ENCODE assay signal across 8 mouse cellular contexts in genomic region chr6:42323371-42324066, GRCm38 (mm10). TPM values are rescaled to one million over a fixed set of nuclear protein-coding genes. Genes with fewer than 3 reads are reported as not detected.
DNase-seq lines count a peak whose midpoint lies in the region; ATAC-seq and TF ChIP-seq lines count a peak whose summit lies in the region.

No protein-coding gene starts in this region.

- intact Hi-C loops in left cerebral cortex, postnatal 14 days (cut with DNase I): loop anchor here (2.0 to 10.0 kb wide), 4 partner anchors 25 to 261 kb away; partner anchors contain the start of gene Zyx

- peak overlapping the region; percentile 42 for H3K4me3 ChIP-seq in kidney, postnatal 0 days (replicated peaks; ENCODE audit: low read depth, low read length)
- H3K4me3 ChIP-seq in forebrain, postnatal 0 days (ENCODE audit: low read depth, low read length): peak overlapping the region; percentile 82
- H3K4me3 ChIP-seq in midbrain, embryonic 13.5 days (replicated peaks): peak overlapping the region; percentile 75

- H3K9ac ChIP-seq in kidney, postnatal 0 days (ENCODE audit: low read depth, low read length): no peak overlapping the region
- peak overlapping the region; percentile 82 for H3K9ac ChIP-seq in forebrain, postnatal 0 days
- peak overlapping the region; percentile 90 for H3K9ac ChIP-seq in midbrain, embryonic 13.5 days (replicated peaks)

- no peak for TF ChIP-seq CTCF in kidney, postnatal 0 days (IDR thresholded peaks at IDR 0.05; ENCODE audit: low read depth)
- peak; percentile 22; the same call in 1 of the 2 replicates for TF ChIP-seq CTCF in forebrain, postnatal 0 days (IDR thresholded peaks at IDR 0.05; ENCODE audit: low read depth)

- ATAC-seq in kidney, postnatal 0 days (replicated peaks; ENCODE audit: low FRiP score, low read depth): 0 out of 2 replicates have a peak, but pooled peaks have one; percentile 15
- peak; percentile 44 for ATAC-seq in forebrain, postnatal 0 days
- peak; percentile 59 for ATAC-seq in midbrain, embryonic 13.5 days

- H3K4me2 ChIP-seq in kidney, postnatal 0 days (ENCODE audit: low read length): peak overlapping the region; percentile 89
- H3K4me2 ChIP-seq in forebrain, postnatal 0 days (ENCODE audit: low read depth): peak overlapping the region; percentile 88
- H3K4me2 ChIP-seq in midbrain, embryonic 13.5 days (replicated peaks): peak overlapping the region; percentile 89

- peaks cover 6% of the 10 kb centered on the region; the same call in 1 of the 2 replicates for H3K4me1 ChIP-seq in kidney, postnatal 0 days (replicated peaks; ENCODE audit: insufficient read depth, low read length)
- H3K4me1 ChIP-seq in forebrain, postnatal 0 days (ENCODE audit: insufficient read depth): no peaks in the 10 kb centered on the region
- H3K4me1 ChIP-seq in midbrain, embryonic 13.5 days (replicated peaks): peaks cover 34% of the 10 kb centered on the region

- H3K27me3 ChIP-seq in kidney, postnatal 0 days (ENCODE audit: insufficient read depth, low read length): peaks cover 15% of the 10 kb centered on the region; the same call in 1 of the 2 replicates
- no peaks in the 10 kb centered on the region for H3K27me3 ChIP-seq in forebrain, postnatal 0 days (ENCODE audit: insufficient read depth, low read length)
- no peaks in the 10 kb centered on the region for H3K27me3 ChIP-seq in midbrain, embryonic 13.5 days

- H3K27ac ChIP-seq in kidney, postnatal 0 days: no peak overlapping the region
- peak overlapping the region; percentile 80 for H3K27ac ChIP-seq in forebrain, postnatal 0 days (ENCODE audit: low read depth, low read length)
- H3K27ac ChIP-seq in midbrain, embryonic 13.5 days: peak overlapping the region; percentile 91

- H3K36me3 ChIP-seq in kidney, postnatal 0 days (ENCODE audit: insufficient read depth, low read length): no peaks in the 10 kb centered on the region
- H3K36me3 ChIP-seq in forebrain, postnatal 0 days (ENCODE audit: insufficient read depth): peaks cover 7% of the 10 kb centered on the region
- peaks cover 19% of the 10 kb centered on the region for H3K36me3 ChIP-seq in midbrain, embryonic 13.5 days

- no peak for DNase-seq in kidney, postnatal 0 days (ENCODE audit: low spot score)
- no peak for DNase-seq in kidney, postnatal 10 days
- peak; percentile 47 for DNase-seq in cerebellum, adult 8-10 months
- peak; percentile 60 for DNase-seq in forebrain, postnatal 0 days
- DNase-seq in adrenal gland, postnatal 36 days: no peak
- no peak for DNase-seq in left cerebral cortex, postnatal 14 days (ENCODE audit: low spot score in 2 of 2)
- DNase-seq in spleen, postnatal 36 days (ENCODE audit: low spot score in 2 of 2): no peak

- WGBS in kidney, postnatal 0 days: 2% methylated on average over 28 of the region's 28 CpGs
- WGBS in forebrain, postnatal 0 days: 3% methylated on average over 28 of the region's 28 CpGs
- WGBS in midbrain, embryonic 13.5 days: under 1% methylated on average over 27 of the region's 28 CpGs

- no peaks in the 10 kb centered on the region for H3K9me3 ChIP-seq in kidney, postnatal 0 days (replicated peaks; ENCODE audit: low read length)
- H3K9me3 ChIP-seq in forebrain, postnatal 0 days (ENCODE audit: low read length): no peaks in the 10 kb centered on the region
- no peaks in the 10 kb centered on the region for H3K9me3 ChIP-seq in midbrain, embryonic 13.5 days

RNA-seq across cellular contexts. Expression of gene Fam131b, which starts 0.9 kb away (rescaled TPM):
- 0.05 TPM in 1 of 2 replicates, not detected in the other for polyA plus RNA-seq in kidney, postnatal 0 days (2015; fragmentation: Nextera tagmentation; extraction: Ambion mirVana)
- total RNA-seq in forebrain, postnatal 0 days (2014; rRNA removed): 59.2 and 72.2 TPM in 2 replicates
- polyA plus RNA-seq in forebrain, postnatal 0 days (2015; fragmentation: Nextera tagmentation; extraction: Ambion mirVana): 5.3 and 5.6 TPM in 2 replicates
- polyA plus RNA-seq in midbrain, embryonic 13.5 days (2015; fragmentation: Nextera tagmentation; extraction: Ambion mirVana): 5.4 and 5.7 TPM in 2 replicates
- total RNA-seq in adrenal gland, postnatal 36 days (2021): under 1 TPM; 0.23 to 0.60 TPM
- total RNA-seq in left cerebral cortex, postnatal 14 days (2021): 100 to 1,000 TPM; 118 to 121 TPM

RNA-seq across cellular contexts. Expression of gene Zyx, which starts 25.9 kb away (rescaled TPM):
- 92.9 and 103 TPM in 2 replicates for polyA plus RNA-seq in kidney, postnatal 0 days (2015; fragmentation: Nextera tagmentation; extraction: Ambion mirVana)
- total RNA-seq in forebrain, postnatal 0 days (2014; rRNA removed): 30.5 and 35.6 TPM in 2 replicates
- 43.5 and 51.6 TPM in 2 replicates for polyA plus RNA-seq in forebrain, postnatal 0 days (2015; fragmentation: Nextera tagmentation; extraction: Ambion mirVana)
- 43.2 and 46.2 TPM in 2 replicates for polyA plus RNA-seq in midbrain, embryonic 13.5 days (2015; fragmentation: Nextera tagmentation; extraction: Ambion mirVana)
- total RNA-seq in adrenal gland, postnatal 36 days (2021): 100 to 1,000 TPM; 107 to 144 TPM
- total RNA-seq in left cerebral cortex, postnatal 14 days (2021): 10 to 100 TPM; 51.8 to 60.0 TPM

RNA-seq across cellular contexts. Expression of gene Clcn1, which starts 37.0 kb away (rescaled TPM):
- 0.29 TPM in 1 of 2 replicates, not detected in the other for polyA plus RNA-seq in kidney, postnatal 0 days (2015; fragmentation: Nextera tagmentation; extraction: Ambion mirVana)
- total RNA-seq in forebrain, postnatal 0 days (2014; rRNA removed): 1.8 and 3.3 TPM in 2 replicates
- polyA plus RNA-seq in forebrain, postnatal 0 days (2015; fragmentation: Nextera tagmentation; extraction: Ambion mirVana): 0.55 and 0.74 TPM in 2 replicates
- 1.9 TPM in 2 replicates for polyA plus RNA-seq in midbrain, embryonic 13.5 days (2015; fragmentation: Nextera tagmentation; extraction: Ambion mirVana)
- under 1 TPM in 1 of 2 experiments, not detected in 1; 0.20 TPM for total RNA-seq in adrenal gland, postnatal 36 days (2021)
- 1 to 10 TPM; 3.2 to 4.4 TPM for total RNA-seq in left cerebral cortex, postnatal 14 days (2021)

RNA-seq across cellular contexts. Expression of gene Epha1, which starts 49.5 kb away (rescaled TPM):
- 6.6 and 6.9 TPM in 2 replicates for polyA plus RNA-seq in kidney, postnatal 0 days (2015; fragmentation: Nextera tagmentation; extraction: Ambion mirVana)
- total RNA-seq in forebrain, postnatal 0 days (2014; rRNA removed): 0.62 and 0.86 TPM in 2 replicates
- 0.20 and 0.67 TPM in 2 replicates for polyA plus RNA-seq in forebrain, postnatal 0 days (2015; fragmentation: Nextera tagmentation; extraction: Ambion mirVana)
- 0.24 TPM in 2 replicates for polyA plus RNA-seq in midbrain, embryonic 13.5 days (2015; fragmentation: Nextera tagmentation; extraction: Ambion mirVana)
- total RNA-seq in adrenal gland, postnatal 36 days (2021): under 1 TPM; 0.46 to 0.49 TPM
- total RNA-seq in left cerebral cortex, postnatal 14 days (2021): under 1 TPM; 0.22 to 0.34 TPM

RNA-seq across cellular contexts. Expression of gene Casp2, which starts 58.7 kb away (rescaled TPM):
- 38.2 and 42.0 TPM in 2 replicates for polyA plus RNA-seq in kidney, postnatal 0 days (2015; fragmentation: Nextera tagmentation; extraction: Ambion mirVana)
- 35.0 and 54.0 TPM in 2 replicates for total RNA-seq in forebrain, postnatal 0 days (2014; rRNA removed)
- 21.3 and 24.7 TPM in 2 replicates for polyA plus RNA-seq in forebrain, postnatal 0 days (2015; fragmentation: Nextera tagmentation; extraction: Ambion mirVana)
- polyA plus RNA-seq in midbrain, embryonic 13.5 days (2015; fragmentation: Nextera tagmentation; extraction: Ambion mirVana): 57.3 and 57.6 TPM in 2 replicates
- 10 to 100 TPM; 17.8 to 20.6 TPM for total RNA-seq in adrenal gland, postnatal 36 days (2021)
- total RNA-seq in left cerebral cortex, postnatal 14 days (2021): 10 to 100 TPM; 20.6 to 22.3 TPM

Comparison
In these comparisons a context has a peak if more than half of its experiments do, and no peak if none do; other contexts are left out.
1. DNase-seq: peak in cerebellum, adult 8-10 months (single experiment) and forebrain, postnatal 0 days (single experiment); none in kidney, postnatal 0 days (single experiment), kidney, postnatal 10 days (single experiment), adrenal gland, postnatal 36 days (0 of 2), left cerebral cortex, postnatal 14 days (0 of 2) and spleen, postnatal 36 days (0 of 2).
2. RNA of gene Fam131b, which starts 0.9 kb away (total RNA-seq): 118 to 121 TPM in left cerebral cortex, postnatal 14 days and 59.2 to 72.2 TPM in forebrain, postnatal 0 days; 0.23 to 0.60 TPM in adrenal gland, postnatal 36 days; every median in the first group is over 10 times any median in the second.
3. Peak in every context shown above with its lines, with median percentiles within 50 percentile points of each other: ATAC-seq, H3K4me2 ChIP-seq and H3K4me3 ChIP-seq.